9 mouse cellular contexts compared by ENCODE assay signal in the genomic region with DNA sequence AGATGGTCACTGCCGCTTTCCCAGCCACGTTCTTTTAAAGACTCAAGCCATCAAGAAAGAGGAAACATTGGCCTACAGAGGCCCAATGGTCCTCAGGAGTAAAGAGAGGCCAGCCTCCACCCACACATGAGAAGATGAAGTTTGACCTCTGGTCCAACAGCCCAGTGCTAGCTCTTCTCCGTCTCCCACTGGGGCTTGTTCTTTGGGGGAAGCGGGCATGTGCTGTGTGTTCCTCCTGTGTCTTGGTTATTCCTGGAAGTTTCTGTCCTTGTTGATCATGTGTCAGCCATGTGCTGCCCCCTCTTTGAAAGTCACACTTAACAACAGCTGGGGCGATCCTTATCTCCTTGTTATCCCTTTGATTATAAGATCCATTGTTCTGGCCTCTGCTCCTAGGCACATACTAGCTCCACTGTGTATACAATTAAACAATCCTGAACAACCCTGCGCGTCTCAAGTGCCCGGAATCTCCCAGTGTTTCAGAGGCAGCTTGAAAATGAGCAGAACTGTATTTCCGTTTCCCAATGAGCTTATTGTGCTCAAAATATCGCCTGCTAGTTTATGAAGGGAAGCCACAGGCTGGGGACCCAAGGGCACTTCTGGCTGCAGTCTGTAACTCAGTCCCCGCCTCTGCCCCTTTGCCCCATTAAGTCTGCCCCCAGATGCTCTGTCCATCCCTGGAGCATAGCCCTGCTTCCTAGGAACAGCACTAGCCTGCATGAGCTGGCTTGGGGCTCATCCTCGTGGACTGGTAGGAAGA.
DNase-seq lines count a peak whose midpoint lies in the region; ATAC-seq and TF ChIP-seq lines count a peak whose summit lies in the region.
"Had no signal": no experiment of that assay in that cellular context is flagged by ENCODE, and none has a peak within 500 bp of the region (broad histone marks: within the 10 kb centered on the region; RNA-seq: fewer than 3 reads in every experiment).

No protein-coding gene starts in this region.

- no peak for TF ChIP-seq CTCF in E14TG2a.4 (conservative IDR thresholded peaks at IDR 0.05; ENCODE audit: low read length)

- 63% methylated on average over 12 of the region's 12 CpGs for WGBS in forebrain, embryonic 11.5 days
- WGBS in forebrain, embryonic 16.5 days, result 56% methylated on average over 12 of the region's 12 CpGs
- 60% methylated on average over 12 of the region's 12 CpGs for WGBS in hindbrain, embryonic 13.5 days
- WGBS in limb, embryonic 13.5 days, result 41% methylated on average over 12 of the region's 12 CpGs

- peak overlapping the region; percentile 12; the same call in 1 of the 2 replicates for H3K9ac ChIP-seq in forebrain, embryonic 11.5 days (ENCODE audit: low read length)
- H3K9ac ChIP-seq in forebrain, embryonic 16.5 days (replicated peaks; ENCODE audit: low read depth, low read length), result no peak overlapping the region
- 0 out of 2 replicates have a peak overlapping the region, but pooled peaks have one; percentile 2 for H3K9ac ChIP-seq in hindbrain, embryonic 13.5 days
- 0 out of 2 replicates have a peak overlapping the region, but pooled peaks have one; percentile 31 for H3K9ac ChIP-seq in limb, embryonic 13.5 days

- no peak overlapping the region for H3K4me3 ChIP-seq in forebrain, embryonic 11.5 days (ENCODE audit: low read depth, low read length)
- no peak overlapping the region for H3K4me3 ChIP-seq in forebrain, embryonic 16.5 days (replicated peaks; ENCODE audit: low read length)
- peak overlapping the region; percentile 58 for H3K4me3 ChIP-seq in E14TG2a.4 (replicated peaks; ENCODE audit: low read length)
- H3K4me3 ChIP-seq in hindbrain, embryonic 13.5 days, result no peak overlapping the region
- H3K4me3 ChIP-seq in limb, embryonic 13.5 days, result no peak overlapping the region

- no peaks in the 10 kb centered on the region for H3K36me3 ChIP-seq in forebrain, embryonic 11.5 days (ENCODE audit: control insufficient read depth, insufficient read depth, low read length)
- H3K36me3 ChIP-seq in forebrain, embryonic 16.5 days (ENCODE audit: control insufficient read depth, insufficient read depth), result no peaks in the 10 kb centered on the region
- H3K36me3 ChIP-seq in E14TG2a.4 (ENCODE audit: insufficient read depth, low read length), result no peaks in the 10 kb centered on the region
- no peaks in the 10 kb centered on the region for H3K36me3 ChIP-seq in hindbrain, embryonic 13.5 days
- peaks cover 22% of the 10 kb centered on the region for H3K36me3 ChIP-seq in limb, embryonic 13.5 days

- H3K27me3 ChIP-seq in forebrain, embryonic 11.5 days (ENCODE audit: control insufficient read depth, insufficient read depth, low read length), result no peaks in the 10 kb centered on the region
- no peaks in the 10 kb centered on the region for H3K27me3 ChIP-seq in forebrain, embryonic 16.5 days (replicated peaks; ENCODE audit: control insufficient read depth, insufficient read depth, low read length)
- H3K27me3 ChIP-seq in E14TG2a.4 (ENCODE audit: insufficient read depth, low read length), result no peaks in the 10 kb centered on the region
- H3K27me3 ChIP-seq in hindbrain, embryonic 13.5 days, result no peaks in the 10 kb centered on the region
- H3K27me3 ChIP-seq in limb, embryonic 13.5 days, result no peaks in the 10 kb centered on the region

- DNase-seq in forebrain, embryonic 11.5 days (ENCODE audit: low spot score), result no peak
- DNase-seq in T-cell, adult 2 months (ENCODE audit: low spot score), result no peak
- no peak for DNase-seq in frontal cortex, postnatal 36 days (ENCODE audit: low spot score in 2 of 2)
- no peak for DNase-seq in c-Kit-positive CD71-positive TER-119-positive erythroid progenitor cells, embryonic 14.5 days (ENCODE audit: low spot score)
- DNase-seq: gastrocnemius, postnatal 36 days had no signal

- 0 out of 2 replicates have a peak overlapping the region, but pooled peaks have one; percentile 18 for H3K27ac ChIP-seq in forebrain, embryonic 11.5 days (ENCODE audit: low read depth, low read length)
- no peak overlapping the region for H3K27ac ChIP-seq in forebrain, embryonic 16.5 days (ENCODE audit: low read length)
- no peak overlapping the region for H3K27ac ChIP-seq in hindbrain, embryonic 13.5 days
- H3K27ac ChIP-seq in limb, embryonic 13.5 days, result peak overlapping the region; percentile 22

- H3K4me1 ChIP-seq in forebrain, embryonic 11.5 days (replicated peaks; ENCODE audit: control insufficient read depth, insufficient read depth, low read length), result peaks cover 12% of the 10 kb centered on the region; the same call in 1 of the 2 replicates
- peaks cover 6% of the 10 kb centered on the region for H3K4me1 ChIP-seq in forebrain, embryonic 16.5 days (replicated peaks; ENCODE audit: control insufficient read depth, insufficient read depth, low read length)
- peaks cover 17% of the 10 kb centered on the region for H3K4me1 ChIP-seq in E14TG2a.4 (replicated peaks; ENCODE audit: low read depth, low read length)
- H3K4me1 ChIP-seq in hindbrain, embryonic 13.5 days (replicated peaks), result peaks cover 14% of the 10 kb centered on the region
- H3K4me1 ChIP-seq in limb, embryonic 13.5 days, result peaks cover 81% of the 10 kb centered on the region

- ATAC-seq in forebrain, embryonic 11.5 days (replicated peaks; ENCODE audit: low FRiP score), result no peak
- no peak for ATAC-seq in forebrain, embryonic 16.5 days
- no peak for ATAC-seq in hindbrain, embryonic 13.5 days (ENCODE audit: low FRiP score)
- ATAC-seq in limb, embryonic 13.5 days (ENCODE audit: low FRiP score, low read depth), result no peak

- no peaks in the 10 kb centered on the region for H3K9me3 ChIP-seq in forebrain, embryonic 11.5 days (ENCODE audit: control insufficient read depth, low read length)
- no peaks in the 10 kb centered on the region for H3K9me3 ChIP-seq in forebrain, embryonic 16.5 days (ENCODE audit: control insufficient read depth, low read length)
- no peaks in the 10 kb centered on the region for H3K9me3 ChIP-seq in E14TG2a.4 (ENCODE audit: low read length)
- H3K9me3 ChIP-seq in hindbrain, embryonic 13.5 days, result no peaks in the 10 kb centered on the region
- no peaks in the 10 kb centered on the region for H3K9me3 ChIP-seq in limb, embryonic 13.5 days

- H3K4me2 ChIP-seq in forebrain, embryonic 11.5 days (ENCODE audit: low read depth, low read length, severe bottlenecking), result peak overlapping the region; percentile 18; the same call in 1 of the 2 replicates
- H3K4me2 ChIP-seq in forebrain, embryonic 16.5 days (ENCODE audit: low read length), result no peak overlapping the region
- no peak overlapping the region for H3K4me2 ChIP-seq in hindbrain, embryonic 13.5 days
- peak overlapping the region; percentile 20 for H3K4me2 ChIP-seq in limb, embryonic 13.5 days (replicated peaks)

Comparison
In these comparisons a context has a peak if more than half of its experiments do, and no peak if none do; other contexts are left out.
1. H3K27ac ChIP-seq: peak in forebrain, embryonic 11.5 days (single experiment) and limb, embryonic 13.5 days (single experiment); none in forebrain, embryonic 16.5 days (single experiment) and hindbrain, embryonic 13.5 days (single experiment).
2. H3K4me2 ChIP-seq: peak in forebrain, embryonic 11.5 days (single experiment) and limb, embryonic 13.5 days (single experiment); none in forebrain, embryonic 16.5 days (single experiment) and hindbrain, embryonic 13.5 days (single experiment).